Mouse (Mus musculus): ENCODE measurements at regions not wholly inside any gene's neighbourhood (a gene's known extent, or its start where the extent isn't known, plus 50 kb on each side); places are given as distances from the start of the nearest gene placed in this dataset.

- TF ChIP-seq EP300 (IDR thresholded peaks at IDR 0.05) (no peak), CTCF (IDR thresholded peaks at IDR 0.05) (no peak)
Measured at GRCm38 (mm10) chr2:109554644-109555043, 119.9 kb upstream of the Bdnf start.
